17 mouse cellular contexts compared by ENCODE assay signal in the genomic region with DNA sequence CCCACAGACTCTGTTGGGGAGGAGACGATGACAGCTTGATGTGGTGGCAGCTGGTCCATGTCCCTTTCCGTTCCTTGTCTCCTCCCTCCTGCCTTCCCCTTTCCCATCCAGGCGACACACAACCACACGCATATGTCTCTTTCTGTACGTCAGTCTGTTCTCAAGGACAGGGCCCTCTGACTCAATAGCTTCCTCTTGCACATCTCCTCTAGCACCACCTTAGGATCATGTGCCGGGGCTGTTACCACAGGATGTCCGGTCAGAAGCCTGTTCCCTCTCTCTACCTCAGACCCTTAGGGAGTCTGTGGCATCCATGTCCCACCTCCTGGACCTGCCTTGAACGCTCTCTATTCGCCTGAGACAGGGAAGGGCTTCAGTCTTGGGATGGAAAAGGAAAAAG.
"Had no signal": no experiment of that assay in that cellular context is flagged by ENCODE, and none has a peak within 500 bp of the region (broad histone marks: within the 10 kb centered on the region; RNA-seq: fewer than 3 reads in every experiment).

No protein-coding gene starts in this region.

- H3K4me3 ChIP-seq: left cerebral cortex, adult 2 months; limb, embryonic 12.5 days; limb, embryonic 15.5 days; lung, embryonic 15.5 days had no signal

- H3K27me3 ChIP-seq: limb, embryonic 12.5 days; limb, embryonic 15.5 days; lung, embryonic 15.5 days had no signal

- H3K4me1 ChIP-seq: limb, embryonic 12.5 days; limb, embryonic 15.5 days; lung, embryonic 15.5 days had no signal

- H3K36me3 ChIP-seq: limb, embryonic 12.5 days; limb, embryonic 15.5 days; lung, embryonic 15.5 days had no signal

- H3K9ac ChIP-seq: limb, embryonic 12.5 days; limb, embryonic 15.5 days; lung, embryonic 15.5 days had no signal

- DNase-seq: kidney, adult 18-20 months; kidney, adult 9 months; kidney, postnatal 25 days; layer of hippocampus, postnatal 36 days; left cerebral cortex, postnatal 4 days; midbrain, embryonic 14.5 days; thymus, postnatal 25 days had no signal

- H3K4me2 ChIP-seq: limb, embryonic 12.5 days; limb, embryonic 15.5 days; lung, embryonic 15.5 days; midbrain, embryonic 11.5 days had no signal

- H3K9me3 ChIP-seq: limb, embryonic 12.5 days; limb, embryonic 15.5 days; lung, embryonic 15.5 days had no signal

- H3K27ac ChIP-seq: hindbrain, postnatal 0 days; kidney, postnatal 0 days; left cerebral cortex, adult 2 months; limb, embryonic 12.5 days; limb, embryonic 15.5 days; lung, embryonic 15.5 days; macrophage had no signal

- ATAC-seq: hindbrain, postnatal 0 days; inflammation-experienced regulatory T-cells, adult 6 months; intestine, embryonic 16.5 days had no signal
